Mouse (Mus musculus) liver, adult 2 months (tissue): ENCODE data around the gene Fam163b. TPM values are rescaled to one million over a fixed set of nuclear protein-coding genes. Genes with fewer than 3 reads are reported as not detected.

ENCODE experiments used
- DNase-seq: peaks from one replicate; pipeline ENCODE4 v3.0.0-alpha.2; 2011; ENCODE audit warnings: low read depth, low spot score; ENCODE audit errors: extremely low read depth
- H3K27ac ChIP-seq: fragments of 200-500 bp; replicated peaks from 2 replicates; pipeline ENCODE4 v1.5.1; 2012; ENCODE audit warnings: low read depth, mild to moderate bottlenecking, control low read depth, inconsistent platforms, low read length; ENCODE audit not compliant: insufficient read depth
- H3K27me3 ChIP-seq: fragments of 200-500 bp; 2 replicates; pipeline ENCODE4 v1.6.1; 2012; ENCODE audit warnings: mild to moderate bottlenecking, moderate library complexity, low read length, inconsistent platforms; ENCODE audit not compliant: control insufficient read depth, insufficient read depth
- H3K36me3 ChIP-seq: fragments of 200-500 bp; 2 replicates; pipeline ENCODE4 v1.6.1; 2012; ENCODE audit warnings: low read length, inconsistent platforms; ENCODE audit not compliant: control insufficient read depth, insufficient read depth
- H3K4me1 ChIP-seq: fragments of 200-500 bp; 2 replicates; pipeline ENCODE4 v1.6.1; 2011; ENCODE audit warnings: low read length; ENCODE audit not compliant: control insufficient read depth, insufficient read depth
- H3K4me3 ChIP-seq: fragments of 200-500 bp; 2 replicates; pipeline ENCODE4 v1.5.1; 2011; ENCODE audit warnings: low read depth, mild to moderate bottlenecking, control low read depth, low read length, moderate library complexity; ENCODE audit not compliant: insufficient read depth
- H3K79me2 ChIP-seq: fragments of 200-500 bp; 2 replicates; pipeline ENCODE4 v1.6.1; 2012; ENCODE audit warnings: inconsistent platforms, mild to moderate bottlenecking, low read length, moderate library complexity; ENCODE audit not compliant: control insufficient read depth, insufficient read depth
- H3K9ac ChIP-seq: fragments of 200-500 bp; 2 replicates; pipeline ENCODE4 v1.6.1; 2012; ENCODE audit warnings: low read depth, mild to moderate bottlenecking, control low read depth, inconsistent platforms, low read length
- CTCF ChIP-seq: fragments of 200-500 bp; IDR thresholded peaks from 2 replicates; pipeline ENCODE4 v1.5.1; 2011; ENCODE audit warnings: low read depth, low read length, control low read depth
- POLR2A ChIP-seq: fragments of 200-500 bp; IDR thresholded peaks from 2 replicates; pipeline ENCODE4 v1.6.1; 2011; ENCODE audit warnings: low read length, control low read depth; ENCODE audit not compliant: insufficient read depth; ENCODE audit errors: extremely low read depth
- WGBS: fragments of 180-500 bp; shearing (Covaris S2); methylation state at CpG from one replicate; pipeline ENCODE4 v1.1.7; 2018; 5-methylcytosine and 5-hydroxymethylcytosine counted together
- polyA plus RNA-seq: library from polyadenylated mRNA; depleted of rRNA; stranded (reverse); fragments of >200 nt; gene quantifications from 2 replicates; pipeline ENCODE4 v1.2.3, GENCODE M21; 2012
- total RNA-seq: library from RNA; depleted of rRNA; stranded (reverse); fragments of >200 nt; gene quantifications from 2 replicates; pipeline ENCODE4 v1.2.3, GENCODE M21; 2014

Fam163b gene
- total and polyA plus RNA-seq, 2 experiments, result not detected

DNA sequence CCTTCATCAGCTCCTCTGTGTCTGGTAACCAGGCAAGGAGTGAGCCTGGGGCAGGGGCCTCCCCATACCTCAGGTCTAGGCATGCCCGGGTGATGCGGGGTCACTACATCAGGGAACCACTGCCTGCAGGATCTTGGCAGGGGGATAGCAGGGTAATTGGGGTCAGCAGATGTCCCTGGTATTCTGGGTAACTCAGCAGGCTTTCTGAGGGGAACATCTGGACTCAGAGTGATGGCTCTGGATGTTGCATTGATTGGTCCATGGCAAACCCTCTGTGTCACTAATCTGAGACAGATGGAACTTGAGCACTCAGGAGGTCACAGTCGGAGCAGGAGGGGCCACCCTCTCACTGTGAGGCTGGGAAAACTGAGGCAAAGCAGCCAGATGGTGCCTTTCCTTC is 35.5 kb downstream of the Fam163b start:
- 85% methylated on average over 3 of the region's 3 CpGs for WGBS
- no peaks in the 10 kb centered on the region for H3K4me1 ChIP-seq
- H3K4me3 ChIP-seq, result no peak overlapping the region
- no peaks in the 10 kb centered on the region for H3K27me3 ChIP-seq
- no peaks in the 10 kb centered on the region for H3K79me2 ChIP-seq
- H3K36me3 ChIP-seq, result no peaks in the 10 kb centered on the region
- no peak overlapping the region for H3K27ac ChIP-seq
- no peak for DNase-seq
- TF ChIP-seq POLR2A (no peak), CTCF (no peak)
- no peak overlapping the region for H3K9ac ChIP-seq

DNA sequence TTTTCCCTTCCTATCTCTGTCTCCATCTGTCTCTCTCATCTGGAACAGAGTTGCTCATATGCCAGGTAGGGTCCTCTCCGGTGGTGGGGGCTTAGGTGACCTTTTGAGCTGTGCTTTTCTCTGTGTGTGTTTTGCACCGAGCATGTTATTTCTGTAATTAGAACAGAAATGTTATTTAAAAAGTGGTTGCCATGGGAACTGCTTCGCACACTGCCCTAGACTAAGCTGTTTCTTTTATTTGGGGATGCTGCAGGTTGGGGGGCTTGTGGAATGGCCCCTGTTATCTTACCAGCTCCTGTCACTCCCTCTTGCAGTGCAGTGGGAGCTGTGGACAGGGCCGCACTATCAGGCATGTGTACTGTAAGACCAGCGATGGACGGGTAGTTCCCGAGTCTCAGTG is 38.7 kb downstream of the Fam163b start:
- H3K79me2 ChIP-seq, result no peaks in the 10 kb centered on the region
- no peak for TF ChIP-seq POLR2A
- no peak for TF ChIP-seq CTCF
- no peak overlapping the region for H3K9ac ChIP-seq
- WGBS, result 89% methylated on average over 7 of the region's 7 CpGs
- no peak for DNase-seq
- H3K27me3 ChIP-seq, result peaks cover 2% of the 10 kb centered on the region; the same call in 1 of the 2 replicates
- H3K4me3 ChIP-seq, result no peak overlapping the region
- no peaks in the 10 kb centered on the region for H3K4me1 ChIP-seq
- no peaks in the 10 kb centered on the region for H3K36me3 ChIP-seq
- H3K27ac ChIP-seq, result no peak overlapping the region

DNA sequence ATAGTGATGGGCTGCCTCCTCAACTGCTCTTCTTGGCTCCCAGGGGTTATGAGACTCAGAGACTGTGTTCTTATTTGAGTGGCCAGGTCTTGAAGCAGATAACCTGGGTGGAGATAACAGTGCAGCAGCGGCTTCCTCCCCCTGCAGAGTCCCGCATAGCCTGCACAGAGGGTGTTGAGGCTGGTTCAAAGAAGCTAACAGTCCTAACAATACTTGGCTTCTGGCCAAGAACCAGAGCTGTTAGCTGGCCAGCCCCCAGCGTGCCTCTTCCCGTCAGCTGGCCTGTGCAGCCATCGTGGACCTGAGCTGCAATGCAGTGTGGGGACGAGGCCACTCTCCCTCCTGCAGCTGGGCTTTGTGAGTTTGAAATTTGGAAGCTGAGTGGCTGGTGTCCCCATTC is 44.5 kb downstream of the Fam163b start:
- WGBS, result 16% methylated on average over 6 of the region's 6 CpGs
- no peak overlapping the region for H3K27ac ChIP-seq
- TF ChIP-seq CTCF, result no peak
- no peak for TF ChIP-seq POLR2A
- no peak overlapping the region for H3K4me3 ChIP-seq
- DNase-seq, result no peak
- peaks cover 2% of the 10 kb centered on the region; the same call in 1 of the 2 replicates for H3K27me3 ChIP-seq
- H3K79me2 ChIP-seq, result no peaks in the 10 kb centered on the region
- no peaks in the 10 kb centered on the region for H3K4me1 ChIP-seq
- no peaks in the 10 kb centered on the region for H3K36me3 ChIP-seq
- no peak overlapping the region for H3K9ac ChIP-seq

DNA sequence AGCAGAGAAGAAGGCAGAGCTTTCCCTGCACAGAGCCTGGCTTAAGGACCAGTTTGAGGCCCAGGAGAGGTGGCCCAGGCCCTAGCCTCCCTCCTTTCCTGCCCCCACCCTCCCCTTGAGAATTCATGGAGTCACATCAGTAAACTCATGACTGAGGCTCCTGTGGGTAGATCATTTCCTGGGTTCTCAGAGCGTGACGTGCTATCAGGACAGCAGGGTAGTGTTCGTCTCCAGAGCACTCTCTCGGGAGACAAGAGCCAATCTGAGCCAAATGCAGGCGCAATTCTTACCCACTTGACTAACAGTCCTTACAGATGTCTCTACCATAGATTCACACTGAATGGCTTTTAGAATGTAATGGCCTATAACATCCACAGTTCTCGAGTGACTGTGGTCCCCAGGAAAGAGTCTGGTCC is 45.0 kb downstream of the Fam163b start:
- no peak overlapping the region for H3K4me3 ChIP-seq
- no peak for DNase-seq
- no peak overlapping the region for H3K27ac ChIP-seq
- no peaks in the 10 kb centered on the region for H3K36me3 ChIP-seq
- 72% methylated on average over 6 of the region's 6 CpGs for WGBS
- no peaks in the 10 kb centered on the region for H3K79me2 ChIP-seq
- H3K9ac ChIP-seq, result no peak overlapping the region
- no peaks in the 10 kb centered on the region for H3K4me1 ChIP-seq
- TF ChIP-seq POLR2A (no peak), CTCF (no peak)
- H3K27me3 ChIP-seq, result peaks cover 2% of the 10 kb centered on the region; the same call in 1 of the 2 replicates

DNA sequence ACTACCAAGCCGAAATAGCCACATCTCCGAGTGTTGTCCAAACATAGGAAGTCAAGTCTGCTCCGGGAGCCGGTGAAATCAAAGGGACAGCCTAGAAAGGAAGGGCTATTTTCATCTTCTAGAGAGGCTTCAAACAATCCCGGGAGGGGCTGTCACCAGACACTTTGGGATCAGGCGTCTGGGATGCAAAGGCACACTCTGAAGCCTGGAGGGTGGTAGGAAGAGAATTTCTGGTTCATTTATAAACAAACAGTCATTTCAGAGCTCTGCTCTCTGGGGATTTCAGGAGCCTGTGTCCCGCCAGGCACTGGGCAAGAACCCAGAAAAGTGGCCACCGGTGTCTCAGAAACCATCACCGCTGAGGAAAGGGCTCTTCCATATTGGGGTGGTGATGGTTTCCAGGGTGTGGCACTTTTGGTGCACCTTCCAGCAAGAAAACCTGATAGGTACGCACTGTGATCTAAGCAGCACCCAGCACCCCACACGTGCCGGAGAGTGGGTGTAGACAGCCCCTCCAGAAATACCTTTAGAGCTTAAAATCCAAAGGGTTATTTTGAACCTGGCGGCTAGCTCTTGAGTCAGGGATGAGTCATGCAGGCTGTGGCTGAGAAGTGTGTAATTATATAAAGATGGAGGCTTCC is 45.8 kb downstream of the Fam163b start:
- DNase-seq, result no peak
- H3K36me3 ChIP-seq, result no peaks in the 10 kb centered on the region
- 56% methylated on average over 13 of the region's 13 CpGs for WGBS
- no peaks in the 10 kb centered on the region for H3K4me1 ChIP-seq
- H3K27ac ChIP-seq, result no peak overlapping the region
- H3K79me2 ChIP-seq, result no peaks in the 10 kb centered on the region
- 0 out of 2 replicates have a peak, but pooled peaks cover under 1% of the 10 kb centered on the region for H3K27me3 ChIP-seq
- TF ChIP-seq CTCF, result no peak
- TF ChIP-seq POLR2A, result no peak
- H3K9ac ChIP-seq, result no peak overlapping the region
- no peak overlapping the region for H3K4me3 ChIP-seq

DNA sequence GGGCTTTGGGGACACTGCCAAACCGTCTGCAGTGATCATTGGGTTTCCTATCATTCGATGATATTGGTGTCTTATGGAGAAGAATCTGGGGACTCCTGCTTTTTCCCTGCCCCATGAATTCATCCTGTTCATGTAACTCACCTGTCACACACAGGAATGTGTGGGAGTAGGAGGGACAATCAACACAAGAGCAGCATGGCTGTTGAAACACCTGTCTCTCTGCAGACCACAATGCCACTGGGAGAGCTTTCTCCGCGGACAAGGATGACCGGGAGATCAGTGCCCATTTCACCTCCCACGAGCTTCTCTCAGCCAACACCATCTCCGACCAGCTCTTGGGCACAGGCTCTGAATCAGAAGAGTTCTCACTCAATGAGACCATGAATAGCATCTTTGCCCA is 47.1 kb downstream of the Fam163b start:
- no peak overlapping the region for H3K9ac ChIP-seq
- WGBS, result 91% methylated on average over 7 of the region's 7 CpGs

More for the DNA sequence above, 47.1 kb downstream of the Fam163b start:
- no peak overlapping the region for H3K4me3 ChIP-seq
- no peaks in the 10 kb centered on the region for H3K27me3 ChIP-seq
- TF ChIP-seq CTCF (no peak), POLR2A (no peak)
- no peaks in the 10 kb centered on the region for H3K79me2 ChIP-seq
- no peak overlapping the region for H3K27ac ChIP-seq
- no peaks in the 10 kb centered on the region for H3K36me3 ChIP-seq
- no peak for DNase-seq
- H3K4me1 ChIP-seq, result no peaks in the 10 kb centered on the region
